Mouse (Mus musculus): ENCODE data around the gene Vcp.

Gene Vcp

GRCm38 (mm10) chr4:42944185-42944584, 56.1 kb downstream of the Vcp start:
- DNase-seq (ENCODE audit: low spot score), result no peak

- DNase-seq (ENCODE audit: low spot score), result no peak
Measured at GRCm38 (mm10) chr4:42943341-42943740, 57.0 kb downstream of the Vcp start.

DNA sequence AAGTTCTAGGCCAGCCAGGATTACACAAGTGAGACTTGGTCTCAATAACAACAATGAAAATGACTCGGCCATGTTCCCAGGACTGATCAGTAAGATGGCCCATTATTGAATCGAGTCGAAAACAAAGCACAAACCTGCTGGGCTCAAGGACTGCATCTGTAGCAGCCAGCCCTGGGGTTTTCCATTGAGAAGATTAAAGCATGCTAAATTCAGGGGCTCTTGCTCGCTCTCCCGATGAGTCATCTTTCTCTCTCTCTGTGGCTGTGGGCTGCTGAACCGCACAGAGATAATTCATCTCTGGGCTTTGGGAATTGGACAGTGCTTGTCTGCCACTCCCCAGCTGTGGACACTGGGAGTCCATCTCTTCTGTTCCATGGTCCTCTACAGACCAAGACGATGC, 58.9 kb downstream of the Vcp start:
- no peak for DNase-seq (ENCODE audit: low spot score)

DNA sequence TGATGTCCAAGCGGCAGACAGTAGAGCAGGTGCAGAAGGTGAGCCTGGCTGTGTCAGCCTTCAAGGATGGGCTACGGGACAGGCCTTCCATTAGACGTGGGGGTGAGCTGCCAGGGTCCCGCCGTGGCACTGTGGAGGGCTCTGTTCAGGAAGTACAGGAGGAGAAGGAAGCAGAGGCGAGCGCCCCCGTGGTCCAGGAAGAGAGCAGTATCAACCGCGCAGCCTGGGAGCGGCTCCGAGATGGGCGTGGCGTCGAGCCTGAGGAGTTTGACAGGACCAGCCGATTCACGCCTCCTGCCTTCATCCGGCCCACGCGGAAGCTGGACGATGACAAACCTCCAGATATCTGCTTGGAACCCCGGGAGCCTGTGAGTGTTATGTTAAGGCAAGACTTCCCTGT, 66.7 kb downstream of the Vcp start:
- DNase-seq (ENCODE audit: low spot score), result no peak

- DNase-seq (ENCODE audit: low spot score), result no peak
Measured at GRCm38 (mm10) chr4:42932229-42932969, 67.9 kb downstream of the Vcp start.
